Mouse (Mus musculus) heart, embryonic 14.5 days (tissue): ENCODE results near the gene Gm9602. TPM values are rescaled to one million over a fixed set of nuclear protein-coding genes. Genes with fewer than 3 reads are reported as not detected.
"Not testable (repeated sequence)": the region's sequence is repeated elsewhere in the genome, so short reads cannot be mapped to it uniquely, and the experiment has no call there.

ENCODE experiments used
- ATAC-seq: fragments of 200-750 bp; cut with Nextera tagmentation; 2 replicates; pipeline ENCODE4 v1.8.0; 2017; ENCODE audit warnings: low read depth, moderate TSS enrichment; ENCODE audit not compliant: insufficient number of reproducible peaks, insufficient read depth, low FRiP score
- H3K27ac ChIP-seq, 2 experiments: fragments of 200-500 bp in 1 of 2; fragments of 300-500 bp in 1 of 2; sonication (generic) in 1 of 2; replicated peaks in 1 of 2; 2 replicates each; pipeline ENCODE4 v1.5.1; 2012 to 2014; ENCODE audit warnings: low read depth in 2 of 2, low read length in 2 of 2, control low read depth in 1 of 2, mild to moderate bottlenecking in 1 of 2, mixed read lengths in 1 of 2; ENCODE audit not compliant: control insufficient read depth in 1 of 2, insufficient read depth in 1 of 2
- H3K27me3 ChIP-seq: fragments of 300-500 bp; sonication (generic); 2 replicates; pipeline ENCODE4 v1.6.1; 2014; ENCODE audit warnings: mild to moderate bottlenecking, low read length, control low read depth; ENCODE audit not compliant: control insufficient read depth, insufficient read depth
- H3K36me3 ChIP-seq: fragments of 300-500 bp; sonication (generic); 2 replicates; pipeline ENCODE4 v1.6.1; 2014; ENCODE audit warnings: mild to moderate bottlenecking, control low read depth, low read length, mixed read lengths; ENCODE audit not compliant: control insufficient read depth, insufficient read depth
- H3K4me1 ChIP-seq, 2 experiments: fragments of 200-500 bp in 1 of 2; fragments of 300-500 bp in 1 of 2; sonication (generic) in 1 of 2; 2 replicates each; pipeline ENCODE4 v1.6.1; 2012 to 2014; ENCODE audit warnings: low read length in 2 of 2, control low read depth in 1 of 2, mixed read lengths in 1 of 2; ENCODE audit not compliant: control insufficient read depth in 2 of 2, insufficient read depth in 2 of 2
- H3K4me2 ChIP-seq: fragments of 300-500 bp; sonication (generic); 2 replicates; pipeline ENCODE4 v1.6.1; 2014; ENCODE audit warnings: mild to moderate bottlenecking, low read length
- H3K4me3 ChIP-seq, 2 experiments: fragments of 200-500 bp in 1 of 2; fragments of 300-500 bp in 1 of 2; sonication (generic) in 1 of 2; 2 replicates each; pipeline ENCODE4 v1.5.1; 2012 to 2014; ENCODE audit warnings: low read length in 2 of 2, mild to moderate bottlenecking in 2 of 2, control low read depth in 1 of 2, low read depth in 1 of 2, moderate library complexity in 1 of 2; ENCODE audit not compliant: control insufficient read depth in 1 of 2, insufficient read depth in 1 of 2
- H3K9ac ChIP-seq: fragments of 300-500 bp; sonication (generic); 2 replicates; pipeline ENCODE4 v1.6.1; 2014; ENCODE audit warnings: mild to moderate bottlenecking, low read length
- H3K9me3 ChIP-seq: fragments of 300-500 bp; sonication (generic); 2 replicates; pipeline ENCODE4 v1.6.1; 2016; ENCODE audit warnings: low read length, control low read depth; ENCODE audit not compliant: control insufficient read depth
- WGBS: fragments of 180-500 bp; shearing (Covaris S2); extraction: QIAGEN DNeasy Blood & Tissue Kit; methylation state at CpG from one replicate; pipeline ENCODE4 v1.1.7; 2014; 5-methylcytosine and 5-hydroxymethylcytosine counted together
- polyA plus RNA-seq: library from polyadenylated mRNA; unstranded; fragments of >200 nt; fragmentation: Nextera tagmentation; extraction: Ambion mirVana; gene quantifications from 2 replicates; pipeline ENCODE4 v1.2.1, GENCODE M21; 2014

Gene Gm9602
- polyA plus RNA-seq: 0.11 TPM in 1 of 2 replicates, not detected in the other

DNA sequence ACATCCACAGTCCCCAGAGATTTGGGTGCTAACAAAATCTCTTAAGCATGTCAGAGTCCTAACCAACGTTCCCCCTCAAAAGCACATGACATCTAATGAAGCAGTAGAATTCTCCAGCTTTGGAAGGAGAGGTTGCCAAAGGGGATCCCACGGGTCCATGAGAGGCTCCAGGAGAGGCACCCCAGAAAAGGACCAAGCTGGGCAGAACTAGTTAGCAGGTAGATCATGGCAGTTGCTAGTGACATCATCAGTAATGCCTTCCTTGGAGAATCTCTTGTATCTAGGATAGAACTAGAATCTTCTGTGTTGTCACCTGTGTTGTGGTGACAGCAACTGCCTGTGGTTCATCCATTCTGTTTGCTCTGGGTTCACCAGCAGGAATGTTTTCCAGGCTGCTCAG is at the start of gene Gm9602:
Gm9602 (plus strand) TSS at position 301 of the 400 bp plus-strand sequence.
- ATAC-seq, H3K4me1 ChIP-seq, H3K36me3 ChIP-seq, H3K27me3 ChIP-seq, H3K27ac ChIP-seq, H3K9me3 ChIP-seq, H3K9ac ChIP-seq, H3K4me2 ChIP-seq, H3K4me3 ChIP-seq: not testable (repeated sequence)
- WGBS: no CpG with 5 or more reads among the region's 2 CpGs

DNA sequence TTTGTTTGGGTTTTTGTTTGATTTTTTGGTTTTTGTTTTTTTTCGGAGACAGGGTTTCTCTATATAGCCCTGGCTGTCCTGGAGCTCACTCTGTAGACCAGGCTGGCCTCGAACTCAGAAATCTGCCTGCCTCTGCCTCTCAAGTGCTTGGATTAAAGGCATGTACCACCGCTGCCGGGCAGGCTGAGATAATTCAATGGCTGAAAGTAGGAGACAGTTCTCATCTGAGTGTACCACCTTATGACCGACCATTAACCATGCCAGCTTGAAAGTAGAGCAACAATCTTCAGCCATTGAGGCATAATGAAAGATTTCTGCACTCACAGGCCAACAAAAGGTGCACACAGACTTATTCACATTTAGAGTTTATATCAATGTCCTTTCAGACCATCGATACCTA is 30.3 kb downstream of the Gm9602 start:
- H3K27me3 ChIP-seq, ATAC-seq, H3K9me3 ChIP-seq, H3K9ac ChIP-seq, H3K27ac ChIP-seq, H3K36me3 ChIP-seq, H3K4me3 ChIP-seq, H3K4me2 ChIP-seq, H3K4me1 ChIP-seq: not testable (repeated sequence)
- WGBS: 81% methylated on average over 6 of the region's 6 CpGs

DNA sequence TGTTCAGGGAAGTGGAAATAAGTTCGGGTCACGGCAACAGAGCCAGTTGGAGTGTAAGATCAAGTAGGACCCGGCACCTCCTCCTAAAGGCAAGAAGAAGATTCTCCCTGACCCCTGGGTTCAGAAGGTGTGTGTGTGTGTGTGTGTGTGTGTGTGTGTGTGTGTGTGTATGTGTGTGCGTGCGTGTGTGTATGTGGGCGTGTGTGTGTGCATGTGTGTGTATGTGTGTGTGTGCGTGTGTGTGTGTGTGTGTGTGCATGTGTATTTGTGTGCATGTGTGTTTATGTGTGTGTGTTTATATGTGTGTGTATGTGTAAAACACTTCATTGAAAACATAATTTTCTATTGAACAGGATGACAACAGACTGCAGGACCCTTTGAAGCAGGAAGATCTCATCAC is 45.8 kb downstream of the Gm9602 start:
- H3K4me2 ChIP-seq, H3K36me3 ChIP-seq, H3K27me3 ChIP-seq, H3K27ac ChIP-seq, H3K4me1 ChIP-seq, H3K9me3 ChIP-seq, H3K4me3 ChIP-seq, H3K9ac ChIP-seq, ATAC-seq: not testable (repeated sequence)
- 81% methylated on average over 4 of the region's 7 CpGs for WGBS

Other genes starting within 250 kb of the Gm9602 start
- gene Gm3047, start 220.9 kb upstream of the Gm9602 start, polyA plus RNA-seq: not detected in 2 replicates
- 0.14 TPM in 1 of 2 replicates, not detected in the other for gene Gm8159, start 144.0 kb upstream of the Gm9602 start, polyA plus RNA-seq
- 0.15 TPM in 1 of 2 replicates, not detected in the other for gene Gm3239, start 112.1 kb upstream of the Gm9602 start, polyA plus RNA-seq
- gene Gm7876, start 67.1 kb upstream of the Gm9602 start, polyA plus RNA-seq: not detected in 2 replicates
- gene Gm3252, start 49.6 kb upstream of the Gm9602 start, polyA plus RNA-seq: 0.38 and 1.3 TPM in 2 replicates
- gene Gm3269, start 61.8 kb downstream of the Gm9602 start, polyA plus RNA-seq: not detected in 2 replicates
- 0.81 and 2.6 TPM in 2 replicates for gene Gm3264, start 79.2 kb downstream of the Gm9602 start, polyA plus RNA-seq
- 0.20 TPM in 1 of 2 replicates, not detected in the other for gene Gm3278, start 116.1 kb downstream of the Gm9602 start, polyA plus RNA-seq
- not detected in 2 replicates for gene Gm8297, start 207.6 kb downstream of the Gm9602 start, polyA plus RNA-seq
- 0.57 TPM in 1 of 2 replicates, not detected in the other for gene Gm3298, start 239.6 kb downstream of the Gm9602 start, polyA plus RNA-seq